Mouse (Mus musculus) frontal cortex, adult (tissue): ENCODE data around the gene Tmem252.
A peak's percentile ranks its signal among the peaks of the same experiment; 100 is the strongest.

ENCODE experiments used
- ATAC-seq: cut with Nextera tagmentation; 2 replicates; pipeline ENCODE4 v1.9.2; 2017; ENCODE audit warnings: mild to moderate bottlenecking, moderate library complexity, mixed read lengths; ENCODE audit not compliant: low TSS enrichment

The Tmem252 gene

DNA sequence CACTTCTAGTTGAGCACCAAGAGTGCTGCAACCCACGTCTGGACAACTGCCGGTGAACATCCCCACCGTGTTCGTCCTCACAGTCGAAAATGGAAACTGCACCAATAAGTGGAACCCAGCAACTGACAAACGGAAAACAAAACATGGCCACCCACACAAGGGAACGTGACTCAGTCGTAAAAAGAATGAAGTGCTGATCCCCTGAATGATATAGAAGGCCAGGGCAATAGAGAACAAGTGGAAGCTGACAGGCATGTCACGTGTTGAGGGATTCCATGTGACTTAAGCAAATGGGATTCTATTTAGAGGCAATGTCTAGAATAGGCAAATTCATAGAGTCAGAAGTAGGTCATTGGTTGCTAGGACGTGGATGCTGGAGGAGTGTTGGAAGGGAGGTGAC is 50.6 kb downstream of the Tmem252 start:
- peak; percentile 76 for ATAC-seq

DNA sequence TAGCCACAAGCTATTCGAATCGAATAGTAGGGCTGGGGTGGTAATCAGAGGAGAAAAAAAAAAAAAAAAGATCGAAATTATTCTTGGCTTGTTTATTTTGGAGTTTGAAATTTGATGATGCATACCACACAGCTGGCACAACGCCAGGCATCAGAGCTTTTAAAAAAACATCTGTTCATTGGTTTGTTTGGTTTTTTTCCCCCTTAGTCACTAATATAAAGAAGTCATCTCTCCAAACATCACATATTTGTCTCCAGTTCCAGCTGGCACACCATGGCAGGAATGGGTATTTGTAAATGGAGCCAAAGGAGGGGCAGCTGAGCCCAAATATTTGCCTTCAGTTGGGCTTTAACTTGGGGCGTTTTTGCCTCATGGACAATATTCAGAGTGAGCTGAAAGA is 56.9 kb downstream of the Tmem252 start:
- no peak for ATAC-seq
